Mouse (Mus musculus): Measurements from ENCODE around the gene Tbc1d14. TPM values are rescaled to one million over a fixed set of nuclear protein-coding genes. Genes with fewer than 3 reads are reported as not detected.

Tbc1d14 gene
- polyA plus RNA-seq, 1 experiment: 50.0 TPM

- no peaks in the 10 kb centered on the region for H3K4me1 ChIP-seq (ENCODE audit: control insufficient read depth, insufficient read depth, low read length)
- no peak overlapping the region for H3K4me3 ChIP-seq (ENCODE audit: insufficient read depth, low read depth, low read length)
- no peak for DNase-seq
- WGBS: 71% methylated on average over 4 of the region's 4 CpGs
- H3K27ac ChIP-seq (ENCODE audit: insufficient read depth, low read depth, low read length): no peak overlapping the region
- H3K27me3 ChIP-seq (replicated peaks; ENCODE audit: control insufficient read depth, insufficient read depth, low read length): no peaks in the 10 kb centered on the region
- TF ChIP-seq CTCF (conservative IDR thresholded peaks at IDR 0.05; ENCODE audit: insufficient read depth, insufficient read length, low read depth, low read length) (no peak), POLR2A (IDR thresholded peaks at IDR 0.05; ENCODE audit: low read depth, low read length) (no peak)
- peaks cover 5% of the 10 kb centered on the region for H3K36me3 ChIP-seq (ENCODE audit: control insufficient read depth, insufficient read depth, low read length)
Observed at GRCm38 (mm10) chr5:36614124-36614523, 21.0 kb upstream of the Tbc1d14 start.

GRCm38 (mm10) chr5:36608939-36609499, 15.9 kb upstream of the Tbc1d14 start:
- DNase-seq: no peak
- no peak for TF ChIP-seq POLR2A (IDR thresholded peaks at IDR 0.05; ENCODE audit: low read depth, low read length)
- TF ChIP-seq CTCF (conservative IDR thresholded peaks at IDR 0.05; ENCODE audit: insufficient read depth, insufficient read length, low read depth, low read length): no peak
- no peaks in the 10 kb centered on the region for H3K27me3 ChIP-seq (replicated peaks; ENCODE audit: control insufficient read depth, insufficient read depth, low read length)
- H3K4me3 ChIP-seq (ENCODE audit: insufficient read depth, low read depth, low read length): no peak overlapping the region
- 90% methylated on average over 2 of the region's 2 CpGs for WGBS
- no peaks in the 10 kb centered on the region for H3K4me1 ChIP-seq (ENCODE audit: control insufficient read depth, insufficient read depth, low read length)
- H3K27ac ChIP-seq (ENCODE audit: insufficient read depth, low read depth, low read length): no peak overlapping the region
- peaks cover 3% of the 10 kb centered on the region for H3K36me3 ChIP-seq (ENCODE audit: control insufficient read depth, insufficient read depth, low read length)

DNA sequence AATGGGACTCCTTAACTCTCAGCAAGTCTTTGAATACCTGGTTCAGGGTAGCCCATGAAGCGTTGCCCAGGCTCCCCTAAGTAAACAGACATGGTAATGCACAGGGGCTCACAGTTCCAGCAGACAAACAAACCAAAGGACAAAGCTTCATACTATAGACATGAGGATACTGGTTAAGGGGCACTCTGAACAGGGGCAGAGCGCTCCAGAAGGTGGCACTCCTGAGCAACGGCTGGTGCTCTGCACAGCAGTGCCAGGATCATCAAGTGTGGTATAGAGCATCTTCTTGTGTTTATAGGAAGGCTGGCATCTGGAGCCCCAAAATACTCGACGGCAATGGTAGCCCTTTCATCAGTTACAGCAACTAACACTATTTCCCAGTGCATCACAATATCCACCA, 10.0 kb upstream of the Tbc1d14 start:
- Histone ChIP-seq H3K27me3 (replicated peaks; ENCODE audit: control insufficient read depth, insufficient read depth, low read length) (no peaks in the 10 kb centered on the region), H3K27ac (ENCODE audit: insufficient read depth, low read depth, low read length) (no peak overlapping the region), H3K4me3 (ENCODE audit: insufficient read depth, low read depth, low read length) (no peak overlapping the region), H3K4me1 (ENCODE audit: control insufficient read depth, insufficient read depth, low read length) (no peaks in the 10 kb centered on the region), H3K36me3 (ENCODE audit: control insufficient read depth, insufficient read depth, low read length) (peaks cover 3% of the 10 kb centered on the region)
- TF ChIP-seq CTCF (conservative IDR thresholded peaks at IDR 0.05; ENCODE audit: insufficient read depth, insufficient read length, low read depth, low read length) (peak; percentile 66), POLR2A (IDR thresholded peaks at IDR 0.05; ENCODE audit: low read depth, low read length) (no peak)
- peak; percentile 32 for DNase-seq
- WGBS: 71% methylated on average over 5 of the region's 5 CpGs

DNA sequence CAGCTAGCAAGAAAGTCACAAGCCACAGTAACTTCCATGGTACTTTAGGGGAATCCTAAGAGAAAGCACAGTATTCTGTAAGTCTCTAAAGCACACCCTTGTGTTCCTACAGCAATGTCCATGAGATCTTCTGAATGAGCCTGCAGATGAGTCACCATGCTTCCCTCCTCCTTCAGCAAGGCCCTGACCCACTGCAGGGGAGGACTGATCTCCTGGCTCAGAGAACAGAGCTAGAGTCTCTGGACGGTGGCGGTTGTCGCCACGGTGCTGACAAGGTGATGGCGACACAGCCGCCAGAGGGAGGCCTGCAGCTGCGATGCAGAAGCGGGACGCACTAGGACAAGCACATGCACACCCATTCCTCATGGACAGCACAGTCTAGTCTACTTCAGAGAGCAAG, 9.0 kb upstream of the Tbc1d14 start:
- Histone ChIP-seq H3K27ac (ENCODE audit: insufficient read depth, low read depth, low read length) (no peak overlapping the region), H3K36me3 (ENCODE audit: control insufficient read depth, insufficient read depth, low read length) (peaks cover 3% of the 10 kb centered on the region), H3K4me3 (ENCODE audit: insufficient read depth, low read depth, low read length) (no peak overlapping the region), H3K27me3 (replicated peaks; ENCODE audit: control insufficient read depth, insufficient read depth, low read length) (no peaks in the 10 kb centered on the region), H3K4me1 (ENCODE audit: control insufficient read depth, insufficient read depth, low read length) (peaks cover 3% of the 10 kb centered on the region; the same call in 1 of the 2 replicates)
- no peak for DNase-seq
- TF ChIP-seq POLR2A (IDR thresholded peaks at IDR 0.05; ENCODE audit: low read depth, low read length) (no peak), CTCF (conservative IDR thresholded peaks at IDR 0.05; ENCODE audit: insufficient read depth, insufficient read length, low read depth, low read length) (no peak)
- 88% methylated on average over 9 of the region's 9 CpGs for WGBS

GRCm38 (mm10) chr5:36601492-36601891, 8.4 kb upstream of the Tbc1d14 start:
- H3K4me1 ChIP-seq (ENCODE audit: control insufficient read depth, insufficient read depth, low read length): peaks cover 3% of the 10 kb centered on the region; the same call in 1 of the 2 replicates
- 89% methylated on average over 7 of the region's 7 CpGs for WGBS
- H3K27ac ChIP-seq (ENCODE audit: insufficient read depth, low read depth, low read length): no peak overlapping the region
- peaks cover 1% of the 10 kb centered on the region; the same call in 1 of the 2 replicates for H3K36me3 ChIP-seq (ENCODE audit: control insufficient read depth, insufficient read depth, low read length)
- DNase-seq: no peak
- H3K4me3 ChIP-seq (ENCODE audit: insufficient read depth, low read depth, low read length): no peak overlapping the region
- no peak for TF ChIP-seq CTCF (conservative IDR thresholded peaks at IDR 0.05; ENCODE audit: insufficient read depth, insufficient read length, low read depth, low read length)
- no peak for TF ChIP-seq POLR2A (IDR thresholded peaks at IDR 0.05; ENCODE audit: low read depth, low read length)
- H3K27me3 ChIP-seq (replicated peaks; ENCODE audit: control insufficient read depth, insufficient read depth, low read length): no peaks in the 10 kb centered on the region

DNA sequence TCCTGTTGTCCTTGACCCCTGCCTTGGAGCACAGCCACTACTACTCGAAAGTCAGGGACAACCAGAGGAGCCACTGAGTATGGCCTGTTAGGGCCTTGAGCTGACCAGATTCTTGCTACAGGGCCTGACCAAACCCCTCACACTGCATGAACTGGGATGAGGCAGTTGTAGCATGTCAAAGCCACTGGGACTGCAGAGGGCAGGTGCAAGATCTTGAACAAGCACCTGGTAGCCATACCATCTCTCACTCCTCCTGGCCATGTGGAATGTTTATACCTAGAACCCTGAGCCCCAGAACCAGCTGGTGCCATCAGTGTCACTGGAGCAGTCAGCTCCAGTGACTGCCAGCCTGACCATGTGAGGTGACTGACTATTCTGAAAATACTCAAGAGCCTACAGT, 5.8 kb upstream of the Tbc1d14 start:
- Histone ChIP-seq H3K27me3 (replicated peaks; ENCODE audit: control insufficient read depth, insufficient read depth, low read length) (no peaks in the 10 kb centered on the region), H3K27ac (ENCODE audit: insufficient read depth, low read depth, low read length) (no peak overlapping the region), H3K36me3 (ENCODE audit: control insufficient read depth, insufficient read depth, low read length) (peaks cover 1% of the 10 kb centered on the region; the same call in 1 of the 2 replicates), H3K4me3 (ENCODE audit: insufficient read depth, low read depth, low read length) (no peak overlapping the region), H3K4me1 (ENCODE audit: control insufficient read depth, insufficient read depth, low read length) (peaks cover 3% of the 10 kb centered on the region; the same call in 1 of the 2 replicates)
- 74% methylated on average over 1 of the region's 1 CpGs for WGBS
- no peak for DNase-seq
- no peak for TF ChIP-seq POLR2A (IDR thresholded peaks at IDR 0.05; ENCODE audit: low read depth, low read length)

GRCm38 (mm10) chr5:36597653-36598052, 4.6 kb upstream of the Tbc1d14 start:
- H3K4me3 ChIP-seq (ENCODE audit: insufficient read depth, low read depth, low read length): no peak overlapping the region
- DNase-seq: peak; percentile 46
- H3K4me1 ChIP-seq (ENCODE audit: control insufficient read depth, insufficient read depth, low read length): peaks cover 3% of the 10 kb centered on the region; the same call in 1 of the 2 replicates
- TF ChIP-seq POLR2A (IDR thresholded peaks at IDR 0.05; ENCODE audit: low read depth, low read length): no peak
- TF ChIP-seq CTCF (conservative IDR thresholded peaks at IDR 0.05; ENCODE audit: insufficient read depth, insufficient read length, low read depth, low read length): peak; percentile 50
- peaks cover 1% of the 10 kb centered on the region; the same call in 1 of the 2 replicates for H3K36me3 ChIP-seq (ENCODE audit: control insufficient read depth, insufficient read depth, low read length)
- H3K27me3 ChIP-seq (replicated peaks; ENCODE audit: control insufficient read depth, insufficient read depth, low read length): no peaks in the 10 kb centered on the region
- WGBS: 37% methylated on average over 4 of the region's 4 CpGs
- no peak overlapping the region for H3K27ac ChIP-seq (ENCODE audit: insufficient read depth, low read depth, low read length)
